Mouse (Mus musculus) liver, embryonic 14.5 days (tissue): ENCODE data around the gene BC005561. TPM values are rescaled to one million over a fixed set of nuclear protein-coding genes. Genes with fewer than 3 reads are reported as not detected.

Experiments used
- ATAC-seq: fragments of 200-750 bp; cut with Nextera tagmentation; 2 replicates; pipeline ENCODE4 v1.8.0; 2017; ENCODE audit warnings: moderate number of reproducible peaks, mild to moderate bottlenecking, moderate library complexity; ENCODE audit not compliant: insufficient read depth
- DNase-seq, 3 experiments: peaks; one replicate each; pipeline ENCODE4 v3.0.0-alpha.2; 2012 to 2013; ENCODE audit warnings: low read depth in 3 of 3, low spot score in 3 of 3
- H3K27ac ChIP-seq: fragments of 300-500 bp; sonication (generic); 2 replicates; pipeline ENCODE4 v1.5.1; 2014; ENCODE audit warnings: moderate library complexity, mild to moderate bottlenecking, control low read depth, inconsistent platforms
- H3K27me3 ChIP-seq: fragments of 300-500 bp; sonication (generic); 2 replicates; pipeline ENCODE4 v1.6.1; 2014; ENCODE audit warnings: mild to moderate bottlenecking, low read length, moderate library complexity; ENCODE audit not compliant: control insufficient read depth, insufficient read depth
- H3K36me3 ChIP-seq: fragments of 300-500 bp; sonication (generic); replicated peaks from 2 replicates; pipeline ENCODE4 v1.6.1; 2014; ENCODE audit warnings: low read depth; ENCODE audit not compliant: control insufficient read depth, insufficient read depth
- H3K4me1 ChIP-seq, 2 experiments: fragments of 200-500 bp in 1 of 2; fragments of 300-500 bp in 1 of 2; sonication (generic) in 1 of 2; replicated peaks; 2 replicates each; pipeline ENCODE4 v1.6.1; 2012 to 2014; ENCODE audit warnings: antibody characterized with exemption in 1 of 2, inconsistent platforms in 1 of 2, low read length in 1 of 2; ENCODE audit not compliant: control insufficient read depth in 2 of 2, insufficient read depth in 2 of 2
- H3K4me2 ChIP-seq: fragments of 300-500 bp; sonication (generic); 2 replicates; pipeline ENCODE4 v1.6.1; 2014; ENCODE audit warnings: low read depth, mild to moderate bottlenecking, control low read depth, moderate library complexity
- H3K4me3 ChIP-seq, 2 experiments: fragments of 200-500 bp in 1 of 2; fragments of 300-500 bp in 1 of 2; sonication (generic) in 1 of 2; 2 replicates each; pipeline ENCODE4 v1.5.1; 2012 to 2014; ENCODE audit warnings: low read depth in 2 of 2, low read length in 2 of 2, mild to moderate bottlenecking in 2 of 2, control low read depth in 1 of 2, inconsistent platforms in 1 of 2, moderate library complexity in 1 of 2; ENCODE audit not compliant: insufficient read depth in 1 of 2
- H3K9ac ChIP-seq: fragments of 300-500 bp; sonication (generic); replicated peaks from 2 replicates; pipeline ENCODE4 v1.6.1; 2014; ENCODE audit warnings: mild to moderate bottlenecking, control low read depth, moderate library complexity
- H3K9me3 ChIP-seq: fragments of 300-500 bp; sonication (generic); 2 replicates; pipeline ENCODE4 v1.6.1; 2016; ENCODE audit warnings: low read length, mixed read lengths; ENCODE audit not compliant: control insufficient read depth
- CTCF ChIP-seq: IDR thresholded peaks from 2 replicates; pipeline ENCODE4 v1.5.1; 2016; ENCODE audit warnings: antibody characterized with exemption, low read depth, control low read depth
- EP300 ChIP-seq: IDR thresholded peaks from 2 replicates; pipeline ENCODE4 v1.6.1; 2016; ENCODE audit warnings: antibody characterized with exemption, low read depth
- WGBS: fragments of 180-500 bp; shearing (Covaris S2); extraction: QIAGEN DNeasy Blood & Tissue Kit; methylation state at CpG from one replicate; pipeline ENCODE4 v1.1.7; 2014; ENCODE audit not compliant: insufficient replicate concordance; 5-methylcytosine and 5-hydroxymethylcytosine counted together
- polyA plus RNA-seq, 2 experiments: library from polyadenylated mRNA; depleted of rRNA in 1 of 2; stranded (reverse) in 1 of 2; unstranded in 1 of 2; fragments of >200 nt; fragmentation: Nextera tagmentation in 1 of 2; extraction: Ambion mirVana in 1 of 2; gene quantifications; 2 replicates each; pipeline versions ENCODE4 v1.2.1 to v1.2.3; 2012 to 2014

The BC005561 gene
- polyA plus RNA-seq, 2 experiments = 0.81 to 2.2 TPM

DNA sequence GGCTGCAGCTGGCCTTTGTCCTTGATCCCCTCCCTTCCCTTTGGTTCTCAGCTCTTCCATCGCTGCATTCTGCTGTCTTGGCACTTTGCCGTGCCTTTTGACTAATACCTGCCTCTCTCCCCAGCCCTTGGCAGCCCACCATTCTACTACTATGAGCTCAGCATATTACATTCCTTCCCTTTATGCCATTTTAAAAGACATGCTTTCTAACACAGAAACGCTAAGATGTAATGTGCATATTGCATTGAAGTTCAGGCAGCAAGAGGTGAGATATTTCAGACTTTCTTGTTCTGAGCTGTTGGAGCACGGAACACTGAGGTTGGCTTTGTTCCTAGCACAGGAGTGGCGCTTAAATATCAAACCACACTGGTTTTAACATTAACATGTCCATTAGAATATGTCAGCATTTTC is 37.2 kb upstream of the BC005561 start:
- no peak overlapping the region for H3K9ac ChIP-seq
- H3K4me2 ChIP-seq = no peak overlapping the region
- ATAC-seq (no peak), DNase-seq (no peak)
- H3K36me3 ChIP-seq = no peaks in the 10 kb centered on the region
- 75% methylated on average over 5 of the region's 5 CpGs for WGBS
- H3K4me1 ChIP-seq = no peaks in the 10 kb centered on the region
- H3K27ac ChIP-seq = no peak overlapping the region
- TF ChIP-seq EP300 = no peak
- TF ChIP-seq CTCF = no peak
- no peak overlapping the region for H3K4me3 ChIP-seq
- no peaks in the 10 kb centered on the region for H3K9me3 ChIP-seq
- H3K27me3 ChIP-seq = no peaks in the 10 kb centered on the region

GRCm38 (mm10) chr5:104472371-104472770 is 35.8 kb upstream of the BC005561 start:
- Histone ChIP-seq H3K4me2 (no peak overlapping the region), H3K27me3 (no peaks in the 10 kb centered on the region), H3K36me3 (no peaks in the 10 kb centered on the region), H3K27ac (no peak overlapping the region), H3K9me3 (no peaks in the 10 kb centered on the region), H3K4me1 (no peaks in the 10 kb centered on the region), H3K9ac (no peak overlapping the region), H3K4me3 (no peak overlapping the region)
- DNase-seq (no peak), ATAC-seq (no peak)
- TF ChIP-seq EP300 (no peak), CTCF (peak; percentile 21; the same call in 1 of the 2 replicates)
- WGBS = 83% methylated on average over 8 of the region's 8 CpGs

DNA sequence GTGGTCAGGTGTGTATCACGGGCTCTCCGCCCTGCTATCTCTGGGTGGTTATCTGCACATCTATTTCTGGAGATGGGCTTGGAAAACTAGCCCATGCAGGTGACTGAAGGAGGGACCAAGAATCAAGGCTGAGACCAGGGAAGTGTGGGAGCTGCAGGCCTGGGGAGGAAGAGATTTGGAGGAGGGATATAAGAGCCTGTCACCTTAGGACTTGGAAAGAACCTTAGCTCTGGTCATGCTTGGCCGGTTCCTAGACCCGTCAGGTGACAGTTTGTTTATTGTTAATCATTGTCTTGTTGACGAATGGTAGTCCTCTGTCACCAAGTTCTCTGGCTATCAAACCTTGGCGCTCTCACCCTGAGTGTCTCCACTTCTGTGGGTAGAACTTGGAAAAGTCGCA is 27.8 kb upstream of the BC005561 start:
- H3K9ac ChIP-seq = no peak overlapping the region
- no peaks in the 10 kb centered on the region for H3K27me3 ChIP-seq
- H3K27ac ChIP-seq = no peak overlapping the region
- no peak for ATAC-seq
- no peak overlapping the region for H3K4me3 ChIP-seq
- H3K36me3 ChIP-seq = no peaks in the 10 kb centered on the region
- H3K4me2 ChIP-seq = no peak overlapping the region
- WGBS = 66% methylated on average over 7 of the region's 7 CpGs
- TF ChIP-seq CTCF = no peak
- TF ChIP-seq EP300 = no peak
- H3K9me3 ChIP-seq = no peaks in the 10 kb centered on the region
- DNase-seq = no peak
- H3K4me1 ChIP-seq = no peaks in the 10 kb centered on the region

GRCm38 (mm10) chr5:104482856-104483255 is 25.3 kb upstream of the BC005561 start:
- Histone ChIP-seq H3K27me3 (no peaks in the 10 kb centered on the region), H3K4me3 (no peak overlapping the region), H3K4me2 (no peak overlapping the region), H3K27ac (no peak overlapping the region), H3K9me3 (no peaks in the 10 kb centered on the region), H3K4me1 (no peaks in the 10 kb centered on the region), H3K9ac (no peak overlapping the region), H3K36me3 (no peaks in the 10 kb centered on the region)
- 66% methylated on average over 8 of the region's 8 CpGs for WGBS
- no peak for ATAC-seq
- no peak for DNase-seq
- TF ChIP-seq CTCF (no peak), EP300 (no peak)

GRCm38 (mm10) chr5:104491561-104491960 is 16.6 kb upstream of the BC005561 start:
- no peak for DNase-seq
- H3K36me3 ChIP-seq = no peaks in the 10 kb centered on the region
- TF ChIP-seq EP300 (no peak), CTCF (no peak)
- 57% methylated on average over 5 of the region's 5 CpGs for WGBS
- no peak for ATAC-seq
- H3K27me3 ChIP-seq = no peaks in the 10 kb centered on the region
- H3K4me3 ChIP-seq = no peak overlapping the region
- no peak overlapping the region for H3K27ac ChIP-seq
- H3K4me1 ChIP-seq = no peaks in the 10 kb centered on the region
- no peak overlapping the region for H3K9ac ChIP-seq
- no peaks in the 10 kb centered on the region for H3K9me3 ChIP-seq
- H3K4me2 ChIP-seq = no peak overlapping the region
